Mouse (Mus musculus) liver, embryonic 14.5 days (tissue): ENCODE measurements around the gene Snrpg.

ENCODE experiments used
- CTCF ChIP-seq: IDR thresholded peaks from 2 replicates; pipeline ENCODE4 v1.5.1; 2016; ENCODE audit warnings: antibody characterized with exemption, low read depth, control low read depth
- EP300 ChIP-seq: IDR thresholded peaks from 2 replicates; pipeline ENCODE4 v1.6.1; 2016; ENCODE audit warnings: antibody characterized with exemption, low read depth

DNA sequence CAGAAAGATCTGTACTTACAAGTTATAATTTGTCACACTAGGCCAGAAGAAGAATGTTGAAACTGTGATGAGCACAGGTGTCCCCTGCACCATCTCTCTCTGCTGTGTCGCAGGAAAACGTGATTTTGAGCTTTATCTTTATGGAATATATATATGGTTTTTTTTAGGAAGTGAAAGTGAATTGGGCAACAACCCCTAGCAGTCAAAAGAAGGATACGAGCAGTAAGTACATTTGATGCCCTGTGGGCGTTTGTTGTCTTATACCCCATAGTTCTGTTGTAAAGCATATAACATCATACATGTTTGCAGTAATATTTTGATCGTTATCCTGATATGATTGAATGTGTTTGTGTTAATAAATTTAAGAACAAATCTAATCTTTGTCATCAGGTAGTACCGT is 47.6 kb downstream of the Snrpg start:
- TF ChIP-seq CTCF, result no peak
- TF ChIP-seq EP300, result no peak
